Mouse (Mus musculus) liver, embryonic 14.5 days (tissue): Measurements from ENCODE around the gene C1qb. TPM values are rescaled to one million over a fixed set of nuclear protein-coding genes. Genes with fewer than 3 reads are reported as not detected.

Experiments
- ATAC-seq: fragments of 200-750 bp; cut with Nextera tagmentation; 2 replicates; pipeline ENCODE4 v1.8.0; 2017; ENCODE audit warnings: moderate number of reproducible peaks, mild to moderate bottlenecking, moderate library complexity; ENCODE audit not compliant: insufficient read depth
- DNase-seq, 3 experiments: peaks; one replicate each; pipeline ENCODE4 v3.0.0-alpha.2; 2012 to 2013; ENCODE audit warnings: low read depth in 3 of 3, low spot score in 3 of 3
- H3K27ac ChIP-seq: fragments of 300-500 bp; sonication (generic); 2 replicates; pipeline ENCODE4 v1.5.1; 2014; ENCODE audit warnings: moderate library complexity, mild to moderate bottlenecking, control low read depth, inconsistent platforms
- H3K27me3 ChIP-seq: fragments of 300-500 bp; sonication (generic); 2 replicates; pipeline ENCODE4 v1.6.1; 2014; ENCODE audit warnings: mild to moderate bottlenecking, low read length, moderate library complexity; ENCODE audit not compliant: control insufficient read depth, insufficient read depth
- H3K36me3 ChIP-seq: fragments of 300-500 bp; sonication (generic); replicated peaks from 2 replicates; pipeline ENCODE4 v1.6.1; 2014; ENCODE audit warnings: low read depth; ENCODE audit not compliant: control insufficient read depth, insufficient read depth
- H3K4me1 ChIP-seq, 2 experiments: fragments of 200-500 bp in 1 of 2; fragments of 300-500 bp in 1 of 2; sonication (generic) in 1 of 2; replicated peaks; 2 replicates each; pipeline ENCODE4 v1.6.1; 2012 to 2014; ENCODE audit warnings: antibody characterized with exemption in 1 of 2, inconsistent platforms in 1 of 2, low read length in 1 of 2; ENCODE audit not compliant: control insufficient read depth in 2 of 2, insufficient read depth in 2 of 2
- H3K4me2 ChIP-seq: fragments of 300-500 bp; sonication (generic); 2 replicates; pipeline ENCODE4 v1.6.1; 2014; ENCODE audit warnings: low read depth, mild to moderate bottlenecking, control low read depth, moderate library complexity
- H3K4me3 ChIP-seq, 2 experiments: fragments of 200-500 bp in 1 of 2; fragments of 300-500 bp in 1 of 2; sonication (generic) in 1 of 2; 2 replicates each; pipeline ENCODE4 v1.5.1; 2012 to 2014; ENCODE audit warnings: low read depth in 2 of 2, low read length in 2 of 2, mild to moderate bottlenecking in 2 of 2, control low read depth in 1 of 2, inconsistent platforms in 1 of 2, moderate library complexity in 1 of 2; ENCODE audit not compliant: insufficient read depth in 1 of 2
- H3K9ac ChIP-seq: fragments of 300-500 bp; sonication (generic); replicated peaks from 2 replicates; pipeline ENCODE4 v1.6.1; 2014; ENCODE audit warnings: mild to moderate bottlenecking, control low read depth, moderate library complexity
- H3K9me3 ChIP-seq: fragments of 300-500 bp; sonication (generic); 2 replicates; pipeline ENCODE4 v1.6.1; 2016; ENCODE audit warnings: low read length, mixed read lengths; ENCODE audit not compliant: control insufficient read depth
- CTCF ChIP-seq: IDR thresholded peaks from 2 replicates; pipeline ENCODE4 v1.5.1; 2016; ENCODE audit warnings: antibody characterized with exemption, low read depth, control low read depth
- EP300 ChIP-seq: IDR thresholded peaks from 2 replicates; pipeline ENCODE4 v1.6.1; 2016; ENCODE audit warnings: antibody characterized with exemption, low read depth
- WGBS: fragments of 180-500 bp; shearing (Covaris S2); extraction: QIAGEN DNeasy Blood & Tissue Kit; methylation state at CpG from one replicate; pipeline ENCODE4 v1.1.7; 2014; ENCODE audit not compliant: insufficient replicate concordance; 5-methylcytosine and 5-hydroxymethylcytosine counted together
- polyA plus RNA-seq, 2 experiments: library from polyadenylated mRNA; depleted of rRNA in 1 of 2; stranded (reverse) in 1 of 2; unstranded in 1 of 2; fragments of >200 nt; fragmentation: Nextera tagmentation in 1 of 2; extraction: Ambion mirVana in 1 of 2; gene quantifications; 2 replicates each; pipeline versions ENCODE4 v1.2.1 to v1.2.3; 2012 to 2014

C1qb gene
- polyA plus RNA-seq, 2 experiments = 57.9 to 100 TPM

- DNase-seq = no peak
- 7% methylated on average over 15 of the region's 15 CpGs for WGBS
- H3K4me2 ChIP-seq = no peak overlapping the region
- H3K4me3 ChIP-seq = no peak overlapping the region
- H3K4me1 ChIP-seq = no peaks in the 10 kb centered on the region
- no peaks in the 10 kb centered on the region for H3K9me3 ChIP-seq
- no peak overlapping the region for H3K27ac ChIP-seq
- H3K27me3 ChIP-seq = peaks cover 4% of the 10 kb centered on the region; the same call in 1 of the 2 replicates
- ATAC-seq = no peak
- TF ChIP-seq EP300 (no peak), CTCF (no peak)
- no peaks in the 10 kb centered on the region for H3K36me3 ChIP-seq
- H3K9ac ChIP-seq = no peak overlapping the region
These were observed 9.9 kb upstream of the C1qb start for GRCm38 (mm10) chr4:136895861-136896260.

- no peak for DNase-seq
- H3K4me2 ChIP-seq = no peak overlapping the region
- no peak overlapping the region for H3K27ac ChIP-seq
- H3K9ac ChIP-seq = no peak overlapping the region
- no peaks in the 10 kb centered on the region for H3K36me3 ChIP-seq
- TF ChIP-seq EP300 (no peak), CTCF (no peak)
- H3K27me3 ChIP-seq = peaks cover 4% of the 10 kb centered on the region; the same call in 1 of the 2 replicates
- H3K4me3 ChIP-seq = no peak overlapping the region
- H3K4me1 ChIP-seq = no peaks in the 10 kb centered on the region
- no peaks in the 10 kb centered on the region for H3K9me3 ChIP-seq
- WGBS = 38% methylated on average over 4 of the region's 4 CpGs
- ATAC-seq = no peak
These were observed 8.8 kb upstream of the C1qb start for GRCm38 (mm10) chr4:136894821-136895220.

- H3K4me3 ChIP-seq = no peak overlapping the region
- WGBS = 4% methylated on average over 9 of the region's 9 CpGs
- no peak overlapping the region for H3K27ac ChIP-seq
- peak; percentile 66 for TF ChIP-seq CTCF
- no peak for TF ChIP-seq EP300
- ATAC-seq (no peak), DNase-seq (no peak)
- H3K4me1 ChIP-seq = no peaks in the 10 kb centered on the region
- no peaks in the 10 kb centered on the region for H3K9me3 ChIP-seq
- H3K9ac ChIP-seq = no peak overlapping the region
- no peak overlapping the region for H3K4me2 ChIP-seq
- H3K36me3 ChIP-seq = no peaks in the 10 kb centered on the region
- H3K27me3 ChIP-seq = peaks cover 4% of the 10 kb centered on the region; the same call in 1 of the 2 replicates
These were observed 7.9 kb upstream of the C1qb start for GRCm38 (mm10) chr4:136893691-136894543.

- H3K27me3 ChIP-seq = peaks cover 4% of the 10 kb centered on the region; the same call in 1 of the 2 replicates
- H3K4me2 ChIP-seq = no peak within 1 kb of the TSS
- DNase-seq (no peak), ATAC-seq (peak; percentile 48; the same call in 1 of the 2 replicates)
- no peaks in the 10 kb centered on the region for H3K9me3 ChIP-seq
- no peak for TF ChIP-seq EP300
- no peak for TF ChIP-seq CTCF
- no peak within 1 kb of the TSS for H3K4me3 ChIP-seq
- H3K9ac ChIP-seq = no peak within 1 kb of the TSS
- H3K36me3 ChIP-seq = no peaks in the 10 kb centered on the region
- H3K4me1 ChIP-seq = no peaks in the 10 kb centered on the region
- H3K27ac ChIP-seq = no peak within 1 kb of the TSS
- WGBS = 12% methylated on average over 5 of the region's 5 CpGs
These were observed 6.8 kb upstream of the C1qb start, which contains the start of gene C1qc for GRCm38 (mm10) chr4:136892811-136893210. TSS of gene C1qc (minus strand) at chr4:136893065.

DNA sequence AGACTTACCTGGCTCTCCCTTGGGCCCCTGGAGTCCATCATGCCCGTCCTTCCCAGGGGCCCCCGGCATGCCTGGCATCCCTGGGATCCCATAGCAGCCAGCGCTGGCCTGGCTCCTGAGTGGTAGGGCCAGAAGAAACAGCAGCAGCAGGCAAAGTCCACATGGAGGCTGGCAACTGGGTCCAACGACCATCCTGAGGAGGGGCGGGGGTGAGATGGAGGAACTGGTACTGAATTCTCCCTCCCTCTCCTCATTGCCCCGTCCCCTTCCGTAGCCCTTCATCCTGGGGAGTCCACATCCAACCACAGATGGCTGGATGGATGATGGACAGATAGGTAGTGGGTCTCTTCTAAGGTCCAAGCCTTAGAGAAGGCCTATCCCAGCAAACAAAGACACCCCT, 6.4 kb upstream of the C1qb start:
- no peak overlapping the region for H3K9ac ChIP-seq
- no peaks in the 10 kb centered on the region for H3K9me3 ChIP-seq
- H3K4me1 ChIP-seq = no peaks in the 10 kb centered on the region
- WGBS = 41% methylated on average over 7 of the region's 7 CpGs
- no peak overlapping the region for H3K4me2 ChIP-seq
- H3K36me3 ChIP-seq = no peaks in the 10 kb centered on the region
- H3K27me3 ChIP-seq = peaks cover 4% of the 10 kb centered on the region; the same call in 1 of the 2 replicates
- ATAC-seq (no peak), DNase-seq (no peak)
- H3K4me3 ChIP-seq = no peak overlapping the region
- no peak for TF ChIP-seq EP300
- TF ChIP-seq CTCF = no peak
- H3K27ac ChIP-seq = no peak overlapping the region
